In genomic region chr9:109960593-109960992, GRCm38 (mm10) we compare ENCODE assay signal across 19 mouse cellular contexts.
"Had no signal": no experiment of that assay in that cellular context is flagged by ENCODE, and none has a peak within 500 bp of the region (broad histone marks: within the 10 kb centered on the region; RNA-seq: fewer than 3 reads in every experiment).

No protein-coding gene starts in this region.

- H3K9me3 ChIP-seq: liver, embryonic 15.5 days; midbrain, embryonic 12.5 days; neural tube, embryonic 13.5 days; neural tube, embryonic 15.5 days had no signal

- H3K36me3 ChIP-seq: liver, embryonic 15.5 days; midbrain, embryonic 12.5 days; neural tube, embryonic 13.5 days; neural tube, embryonic 15.5 days had no signal

- H3K4me3 ChIP-seq: liver, embryonic 15.5 days; midbrain, embryonic 12.5 days; myocyte; neural tube, embryonic 13.5 days; neural tube, embryonic 15.5 days had no signal

- H3K4me1 ChIP-seq: liver, embryonic 15.5 days; midbrain, embryonic 12.5 days; neural tube, embryonic 13.5 days; neural tube, embryonic 15.5 days had no signal

- DNase-seq: lung, adult 18-20 months; lung, embryonic 14.5 days; lung, postnatal 10 days; lung, postnatal 4 days; midbrain, embryonic 14.5 days; retina, postnatal 1 day; right cerebral cortex, adult 18-20 months; right cerebral cortex, postnatal 25 days; right cerebral cortex, postnatal 4 days; spleen, adult 18-20 months; thymus, adult 18-20 months; thymus, postnatal 14 days; thymus, postnatal 36 days had no signal

- H3K27me3 ChIP-seq: liver, embryonic 15.5 days; midbrain, embryonic 12.5 days; neural tube, embryonic 13.5 days; neural tube, embryonic 15.5 days had no signal

- H3K27ac ChIP-seq: midbrain, embryonic 12.5 days; neural tube, embryonic 13.5 days; neural tube, embryonic 15.5 days had no signal

- ATAC-seq: midbrain, embryonic 16.5 days had no signal
